Mouse (Mus musculus): ENCODE results near the gene Tbc1d10a.

GRCm38 (mm10) chr11:4260463-4261187 lies 74.0 kb downstream of the Tbc1d10a start:
- TF ChIP-seq CTCF (conservative IDR thresholded peaks at IDR 0.05; ENCODE audit: low read length) (no peak), POU5F1 (IDR thresholded peaks at IDR 0.05; ENCODE audit: borderline replicate concordance, low read length) (no peak)
